Mouse (Mus musculus) kidney, postnatal 0 days (tissue): ENCODE results near the gene Abca6. TPM values are rescaled to one million over a fixed set of nuclear protein-coding genes. Genes with fewer than 3 reads are reported as not detected.

Source experiments
- ATAC-seq: fragments of 200-750 bp; cut with Nextera tagmentation; replicated peaks from 2 replicates; pipeline ENCODE4 v1.8.0; 2017; ENCODE audit warnings: low read depth, moderate number of reproducible peaks, moderate TSS enrichment, moderate library complexity; ENCODE audit not compliant: low FRiP score
- DNase-seq: peaks from one replicate; pipeline ENCODE4 v3.0.0-alpha.2; 2016; ENCODE audit warnings: low spot score
- H3K27ac ChIP-seq: fragments of 300-500 bp; sonication (generic); 2 replicates; pipeline ENCODE4 v1.5.1; 2014; ENCODE audit warnings: mild to moderate bottlenecking
- H3K27me3 ChIP-seq: fragments of 300-500 bp; sonication (generic); 2 replicates; pipeline ENCODE4 v1.6.1; 2014; ENCODE audit warnings: low read length, mixed read lengths; ENCODE audit not compliant: insufficient read depth
- H3K36me3 ChIP-seq: fragments of 300-500 bp; sonication (generic); 2 replicates; pipeline ENCODE4 v1.6.1; 2014; ENCODE audit warnings: low read length, mixed read lengths; ENCODE audit not compliant: insufficient read depth
- H3K4me1 ChIP-seq: fragments of 300-500 bp; sonication (generic); replicated peaks from 2 replicates; pipeline ENCODE4 v1.6.1; 2014; ENCODE audit warnings: antibody characterized with exemption, low read length, mixed read lengths; ENCODE audit not compliant: insufficient read depth
- H3K4me2 ChIP-seq: fragments of 300-500 bp; sonication (generic); 2 replicates; pipeline ENCODE4 v1.6.1; 2014; ENCODE audit warnings: mild to moderate bottlenecking, low read length, moderate library complexity, mixed read lengths
- H3K4me3 ChIP-seq: fragments of 300-500 bp; sonication (generic); replicated peaks from 2 replicates; pipeline ENCODE4 v1.5.1; 2014; ENCODE audit warnings: low read depth, low read length
- H3K9ac ChIP-seq: fragments of 300-500 bp; sonication (generic); 2 replicates; pipeline ENCODE4 v1.6.1; 2014; ENCODE audit warnings: low read depth, low read length
- H3K9me3 ChIP-seq: fragments of 300-500 bp; sonication (generic); replicated peaks from 2 replicates; pipeline ENCODE4 v1.6.1; 2016; ENCODE audit warnings: low read length, inconsistent platforms, mixed read lengths
- CTCF ChIP-seq: IDR thresholded peaks from 2 replicates; pipeline ENCODE4 v1.5.1; 2016; ENCODE audit warnings: antibody characterized with exemption, low read depth, mild to moderate bottlenecking, moderate library complexity
- WGBS: fragments of 180-500 bp; shearing (Covaris S2); extraction: QIAGEN DNeasy Blood & Tissue Kit; methylation state at CpG from one replicate; pipeline ENCODE4 v1.1.7; 2014; 5-methylcytosine and 5-hydroxymethylcytosine counted together
- polyA plus RNA-seq: library from polyadenylated mRNA; unstranded; fragments of >200 nt; fragmentation: Nextera tagmentation; extraction: Ambion mirVana; gene quantifications from 2 replicates; pipeline ENCODE4 v1.2.1, GENCODE M21; 2015

Gene Abca6
- polyA plus RNA-seq, 1 experiment from 2014 or later = 0.54 TPM

DNA sequence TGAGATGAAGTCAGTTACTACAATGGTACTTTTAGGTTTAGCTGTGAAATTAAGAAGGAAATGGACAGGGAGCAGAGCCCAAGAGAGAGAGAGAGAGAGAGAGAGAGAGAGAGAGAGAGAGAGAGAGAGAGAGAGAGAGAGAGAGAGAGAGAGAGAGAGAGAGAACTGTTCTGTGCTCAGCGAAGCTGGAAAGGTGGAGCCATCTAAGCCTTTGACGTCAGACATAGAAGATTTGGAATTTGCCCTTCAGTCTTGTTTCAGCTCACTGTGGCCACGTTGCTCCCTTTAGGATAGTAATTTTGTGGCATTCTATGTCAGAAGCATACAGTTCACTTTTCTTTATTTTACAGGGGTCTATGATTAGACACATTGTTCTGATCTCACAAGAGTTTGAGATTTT lies 10.3 kb upstream of the Abca6 start:
- no peaks in the 10 kb centered on the region for H3K9me3 ChIP-seq
- no peak for DNase-seq
- no peaks in the 10 kb centered on the region for H3K4me1 ChIP-seq
- no peak overlapping the region for H3K27ac ChIP-seq
- no peak for ATAC-seq
- TF ChIP-seq CTCF = no peak
- H3K4me3 ChIP-seq = no peak overlapping the region
- 80% methylated on average over 3 of the region's 3 CpGs for WGBS
- H3K36me3 ChIP-seq = no peaks in the 10 kb centered on the region
- no peak overlapping the region for H3K4me2 ChIP-seq
- H3K9ac ChIP-seq = no peak overlapping the region
- H3K27me3 ChIP-seq = no peaks in the 10 kb centered on the region

DNA sequence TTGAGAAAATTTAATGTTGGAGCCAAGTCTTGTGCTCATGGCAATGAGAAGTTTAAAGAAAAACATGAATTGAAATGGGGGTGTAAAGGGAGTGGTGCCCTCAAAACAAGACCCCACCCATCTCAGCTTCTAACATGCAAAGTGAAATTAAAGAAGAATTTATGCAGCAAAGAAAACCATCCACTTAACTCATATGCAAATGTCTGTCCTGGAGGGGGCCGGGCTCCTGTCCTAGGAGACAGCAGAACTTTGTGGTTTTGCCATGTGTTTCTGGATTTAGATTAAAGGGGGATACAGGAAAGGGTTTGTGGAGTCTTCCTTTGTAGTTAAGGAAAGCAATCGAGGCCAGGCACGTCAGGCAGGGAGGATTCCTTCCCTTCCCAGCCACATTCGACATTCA lies 6.3 kb upstream of the Abca6 start:
- DNase-seq (no peak), ATAC-seq (no peak)
- no peak for TF ChIP-seq CTCF
- no peaks in the 10 kb centered on the region for H3K36me3 ChIP-seq
- H3K9me3 ChIP-seq = no peaks in the 10 kb centered on the region
- no peaks in the 10 kb centered on the region for H3K27me3 ChIP-seq
- H3K9ac ChIP-seq = no peak overlapping the region
- H3K27ac ChIP-seq = no peak overlapping the region
- H3K4me1 ChIP-seq = no peaks in the 10 kb centered on the region
- H3K4me3 ChIP-seq = no peak overlapping the region
- no peak overlapping the region for H3K4me2 ChIP-seq
- 64% methylated on average over 4 of the region's 4 CpGs for WGBS

DNA sequence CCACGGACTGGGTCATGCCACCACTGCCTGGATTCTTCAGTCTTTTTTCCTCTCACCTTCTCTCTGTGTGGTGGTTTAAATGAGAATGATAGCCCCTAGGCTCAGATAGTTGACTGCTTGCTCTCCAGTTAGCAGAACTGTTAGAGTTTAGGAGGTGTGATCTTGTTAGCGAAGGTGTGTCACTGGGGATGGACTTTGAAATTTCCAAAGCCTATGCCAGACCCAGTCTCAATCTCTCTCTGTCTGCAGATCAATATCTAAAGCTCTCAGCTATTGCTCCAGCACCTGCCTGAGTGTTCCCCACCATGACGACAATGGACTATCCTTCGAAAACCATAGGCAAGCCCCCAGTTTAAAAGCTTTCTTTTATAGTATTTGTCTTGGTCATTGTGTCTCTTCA lies 5.5 kb upstream of the Abca6 start:
- Histone ChIP-seq H3K36me3 (no peaks in the 10 kb centered on the region), H3K4me2 (no peak overlapping the region), H3K4me3 (no peak overlapping the region), H3K9me3 (no peaks in the 10 kb centered on the region), H3K9ac (no peak overlapping the region), H3K27ac (no peak overlapping the region), H3K27me3 (no peaks in the 10 kb centered on the region), H3K4me1 (no peaks in the 10 kb centered on the region)
- 91% methylated on average over 4 of the region's 4 CpGs for WGBS
- TF ChIP-seq CTCF = no peak
- no peak for DNase-seq
- ATAC-seq = no peak

DNA sequence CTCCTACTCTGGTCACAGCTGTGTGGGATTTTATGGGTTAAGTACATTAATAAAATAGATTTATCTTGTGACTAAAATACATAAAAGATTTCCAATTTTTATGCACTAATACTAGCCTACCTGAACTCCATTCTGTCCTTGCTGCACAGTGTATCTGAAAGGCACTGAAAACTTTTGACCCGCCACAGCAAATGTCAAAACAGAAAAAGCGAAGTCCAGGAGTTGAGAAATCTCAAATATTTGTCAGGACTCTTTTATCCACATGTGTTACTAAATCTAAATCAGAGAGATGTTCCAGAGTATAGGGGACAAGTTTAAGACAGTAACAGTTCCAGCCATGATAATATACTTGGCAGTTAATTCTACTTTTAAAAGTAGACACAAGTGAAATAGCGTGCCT lies 680 bp upstream of the Abca6 start:
- WGBS = 71% methylated on average over 3 of the region's 3 CpGs
- Histone ChIP-seq H3K27me3 (no peaks in the 10 kb centered on the region), H3K4me3 (no peak overlapping the region)

DNA sequence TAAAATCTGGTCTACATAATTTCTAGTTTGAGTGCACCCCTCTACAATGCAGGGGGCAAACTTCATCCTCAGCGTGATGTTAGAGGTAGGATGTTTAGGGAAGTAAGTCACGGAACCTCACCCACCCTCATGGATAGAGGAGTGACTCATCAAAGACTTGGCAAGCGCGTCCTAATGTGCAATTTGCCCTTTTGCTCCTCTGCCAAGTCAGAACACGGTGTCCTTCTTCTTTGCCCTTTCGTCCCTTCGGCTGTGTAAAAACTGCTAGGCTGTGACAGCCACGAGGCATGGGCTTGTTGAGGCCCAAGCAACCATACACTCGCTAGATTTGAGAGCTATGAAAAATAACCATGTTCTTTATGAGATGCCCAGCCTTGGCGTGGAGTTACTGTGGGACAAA lies 6.8 kb downstream of the Abca6 start:
- TF ChIP-seq CTCF = no peak
- no peaks in the 10 kb centered on the region for H3K9me3 ChIP-seq
- 71% methylated on average over 10 of the region's 10 CpGs for WGBS
- no peak overlapping the region for H3K27ac ChIP-seq
- H3K4me1 ChIP-seq = no peaks in the 10 kb centered on the region
- H3K4me2 ChIP-seq = no peak overlapping the region
- no peaks in the 10 kb centered on the region for H3K36me3 ChIP-seq
- H3K4me3 ChIP-seq = no peak overlapping the region
- peak; percentile 23 for DNase-seq
- no peaks in the 10 kb centered on the region for H3K27me3 ChIP-seq
- H3K9ac ChIP-seq = no peak overlapping the region
- no peak for ATAC-seq

More for the DNA sequence above, 680 bp upstream of the Abca6 start:
- no peak overlapping the region for H3K4me2 ChIP-seq
- no peak overlapping the region for H3K9ac ChIP-seq
- no peak for ATAC-seq
- H3K27ac ChIP-seq = no peak overlapping the region
- DNase-seq = no peak
- H3K9me3 ChIP-seq = no peaks in the 10 kb centered on the region
- H3K36me3 ChIP-seq = no peaks in the 10 kb centered on the region
- no peaks in the 10 kb centered on the region for H3K4me1 ChIP-seq
- no peak for TF ChIP-seq CTCF

DNA sequence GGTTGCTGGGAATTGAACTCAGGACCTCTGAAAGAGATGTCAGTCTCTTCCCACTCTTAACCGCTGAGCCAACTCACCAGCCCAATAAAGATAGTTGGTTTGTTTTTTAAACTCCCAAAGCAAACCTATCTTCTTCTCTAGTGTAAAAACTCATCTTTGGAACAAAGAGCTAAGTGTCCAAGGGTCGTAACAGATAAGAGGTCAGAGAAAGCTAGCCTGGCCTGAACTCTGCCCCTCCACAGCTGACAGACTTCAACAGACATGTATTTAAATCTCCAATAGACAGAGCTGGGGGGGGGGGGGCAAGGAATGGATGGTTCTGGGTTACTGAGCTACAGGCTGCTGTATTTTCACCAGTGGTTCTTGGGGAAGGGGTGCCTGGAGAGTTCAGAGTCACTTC lies 14.1 kb downstream of the Abca6 start:
- H3K4me3 ChIP-seq = no peak overlapping the region
- H3K4me2 ChIP-seq = no peak overlapping the region
- DNase-seq (no peak), ATAC-seq (no peak)
- no peaks in the 10 kb centered on the region for H3K4me1 ChIP-seq
- H3K27ac ChIP-seq = no peak overlapping the region
- TF ChIP-seq CTCF = no peak
- no peaks in the 10 kb centered on the region for H3K36me3 ChIP-seq
- no peak overlapping the region for H3K9ac ChIP-seq
- no peaks in the 10 kb centered on the region for H3K27me3 ChIP-seq
- 75% methylated on average over 2 of the region's 2 CpGs for WGBS
- no peaks in the 10 kb centered on the region for H3K9me3 ChIP-seq

DNA sequence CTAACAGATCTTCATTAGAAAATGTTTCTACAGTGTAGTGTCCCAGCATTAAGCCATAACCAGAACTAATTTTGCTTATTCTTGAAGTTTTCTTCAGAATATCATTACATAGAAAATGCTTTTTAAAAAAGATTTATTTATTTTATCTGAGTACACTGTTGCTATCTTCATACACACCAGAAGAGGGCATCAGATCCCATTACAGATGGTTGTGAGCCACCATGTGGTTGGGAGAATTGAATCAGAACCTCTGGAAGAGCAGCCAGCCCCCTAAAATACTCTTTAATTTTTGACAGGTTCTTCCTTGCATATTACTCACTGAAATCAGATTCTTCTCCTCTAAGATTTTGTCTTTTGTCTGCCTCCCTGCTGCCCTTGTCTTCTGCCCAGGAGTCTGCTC lies 18.6 kb downstream of the Abca6 start:
- TF ChIP-seq CTCF = no peak
- no peak for ATAC-seq
- DNase-seq = no peak

More for the DNA sequence above, 18.6 kb downstream of the Abca6 start:
- Histone ChIP-seq H3K4me3 (no peak overlapping the region), H3K4me1 (no peaks in the 10 kb centered on the region), H3K4me2 (no peak overlapping the region), H3K27ac (no peak overlapping the region), H3K9me3 (no peaks in the 10 kb centered on the region), H3K9ac (no peak overlapping the region), H3K27me3 (no peaks in the 10 kb centered on the region), H3K36me3 (no peaks in the 10 kb centered on the region)
